ENCODE assay signal across 9 mouse cellular contexts in the genomic region with DNA sequence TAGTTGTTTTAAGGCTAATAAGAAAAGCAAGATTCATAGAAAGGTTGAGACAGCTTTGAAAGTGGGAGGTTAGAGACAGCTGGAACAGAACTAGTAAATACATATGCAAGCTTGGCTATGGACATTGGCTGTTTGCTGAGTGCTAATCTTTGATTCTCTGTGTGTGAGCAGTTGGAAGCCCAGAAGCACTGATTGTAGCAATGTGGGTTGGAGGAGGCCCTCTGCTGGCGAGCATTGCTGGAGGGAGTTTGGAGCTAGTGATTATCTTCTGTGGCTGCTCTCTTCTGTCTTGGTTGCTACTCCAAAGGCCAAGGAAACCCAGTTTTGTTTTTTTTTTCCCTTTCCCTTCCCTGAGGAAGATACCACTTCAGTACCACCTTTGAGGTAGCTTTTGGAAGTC. TPM values are rescaled to one million over a fixed set of nuclear protein-coding genes. Genes with fewer than 3 reads are reported as not detected.
A peak's percentile ranks its signal among the peaks of the same experiment; 100 is the strongest.
DNase-seq lines count a peak whose midpoint lies in the region; ATAC-seq lines count a peak whose summit lies in the region.
"Had no signal": no experiment of that assay in that cellular context is flagged by ENCODE, and none has a peak within 500 bp of the region (broad histone marks: within the 10 kb centered on the region; RNA-seq: fewer than 3 reads in every experiment).

No protein-coding gene starts in this region.

- H3K4me2 ChIP-seq in neural tube, embryonic 13.5 days = no peak overlapping the region
- H3K4me2 ChIP-seq: heart, embryonic 13.5 days had no signal

- H3K27ac ChIP-seq in neural tube, embryonic 13.5 days (replicated peaks) = peak overlapping the region; percentile 70; the same call in 1 of the 2 replicates
- H3K27ac ChIP-seq in embryonic facial prominence, embryonic 10.5 days (replicated peaks) = no peak overlapping the region
- H3K27ac ChIP-seq: heart, embryonic 13.5 days had no signal

- peaks cover 18% of the 10 kb centered on the region for H3K4me1 ChIP-seq in neural tube, embryonic 13.5 days (replicated peaks)
- H3K4me1 ChIP-seq in embryonic facial prominence, embryonic 10.5 days = peaks cover 18% of the 10 kb centered on the region

- 43% methylated on average over 1 of the region's 1 CpGs for WGBS in neural tube, embryonic 13.5 days
- 36% methylated on average over 1 of the region's 1 CpGs for WGBS in embryonic facial prominence, embryonic 10.5 days

- H3K27me3 ChIP-seq in neural tube, embryonic 13.5 days = no peaks in the 10 kb centered on the region
- H3K27me3 ChIP-seq in embryonic facial prominence, embryonic 10.5 days (replicated peaks; ENCODE audit: low read depth, poor library complexity, severe bottlenecking) = no peaks in the 10 kb centered on the region
- H3K27me3 ChIP-seq: heart, embryonic 13.5 days had no signal

- ATAC-seq in CD4-positive, CD25-positive, alpha-beta regulatory T cell, adult 4 months = no peak
- ATAC-seq in neural tube, embryonic 13.5 days (ENCODE audit: low read depth) = no peak

- H3K4me3 ChIP-seq in neural tube, embryonic 13.5 days = no peak overlapping the region
- no peak overlapping the region for H3K4me3 ChIP-seq in embryonic facial prominence, embryonic 10.5 days
- H3K4me3 ChIP-seq: heart, embryonic 13.5 days had no signal

- no peaks in the 10 kb centered on the region for H3K9me3 ChIP-seq in neural tube, embryonic 13.5 days
- H3K9me3 ChIP-seq in embryonic facial prominence, embryonic 10.5 days = no peaks in the 10 kb centered on the region
- H3K9me3 ChIP-seq: heart, embryonic 13.5 days had no signal

- no peaks in the 10 kb centered on the region for H3K36me3 ChIP-seq in neural tube, embryonic 13.5 days
- peaks cover 10% of the 10 kb centered on the region for H3K36me3 ChIP-seq in embryonic facial prominence, embryonic 10.5 days (replicated peaks)

- no peak overlapping the region for H3K9ac ChIP-seq in neural tube, embryonic 13.5 days
- H3K9ac ChIP-seq: heart, embryonic 13.5 days had no signal

- DNase-seq in CD4-positive, CD25-positive, alpha-beta regulatory T cell, adult 2 months (ENCODE audit: low read depth, low spot score) = peak; percentile 62
- DNase-seq in neural tube, embryonic 10.5 days (ENCODE audit: extremely low spot score, low spot score) = no peak
- DNase-seq in embryonic facial prominence, embryonic 10.5 days (ENCODE audit: low spot score) = peak; percentile 14
- DNase-seq in layer of hippocampus, adult 18-20 months (ENCODE audit: low spot score in 2 of 2) = peak; percentile 23 to 69
- DNase-seq in lung, postnatal 25 days (ENCODE audit: low spot score) = peak; percentile 39
- DNase-seq in telencephalon, adult 2 months (ENCODE audit: low read depth, low spot score) = peak; percentile 28

RNA-seq across cellular contexts. Expression of gene a, which starts 26.6 kb away (rescaled TPM):
- polyA plus RNA-seq in CD4-positive, CD25-positive, alpha-beta regulatory T cell, adult 4 months (2017; shearing (Covaris generic)) = not detected
- polyA plus RNA-seq in neural tube, embryonic 13.5 days (2015; fragmentation: Nextera tagmentation; extraction: Ambion mirVana) = 1.6 TPM in 1 of 2 replicates, not detected in the other
- polyA plus RNA-seq in embryonic facial prominence, embryonic 10.5 days (2016; fragmentation: Nextera tagmentation; extraction: Ambion mirVana) = 1.5 and 2.3 TPM in 2 replicates
- not detected for total RNA-seq in layer of hippocampus, adult 18-20 months (2021)

RNA-seq across cellular contexts. Expression of gene Raly, which starts 26.9 kb away (rescaled TPM):
- polyA plus RNA-seq in CD4-positive, CD25-positive, alpha-beta regulatory T cell, adult 4 months (2017; shearing (Covaris generic)) = 1 to 10 TPM; 8.0 to 8.6 TPM
- polyA plus RNA-seq in neural tube, embryonic 13.5 days (2015; fragmentation: Nextera tagmentation; extraction: Ambion mirVana) = 27.0 and 28.3 TPM in 2 replicates
- polyA plus RNA-seq in embryonic facial prominence, embryonic 10.5 days (2016; fragmentation: Nextera tagmentation; extraction: Ambion mirVana) = 52.8 and 53.1 TPM in 2 replicates
- 10 to 100 TPM; 67.1 to 73.5 TPM for total RNA-seq in layer of hippocampus, adult 18-20 months (2021)

RNA-seq across cellular contexts. Expression of gene Gm14214, which starts 48.0 kb away (rescaled TPM):
- polyA plus RNA-seq in CD4-positive, CD25-positive, alpha-beta regulatory T cell, adult 4 months (2017; shearing (Covaris generic)) = not detected
- not detected in 2 replicates for polyA plus RNA-seq in neural tube, embryonic 13.5 days (2015; fragmentation: Nextera tagmentation; extraction: Ambion mirVana)
- not detected in 2 replicates for polyA plus RNA-seq in embryonic facial prominence, embryonic 10.5 days (2016; fragmentation: Nextera tagmentation; extraction: Ambion mirVana)
- not detected for total RNA-seq in layer of hippocampus, adult 18-20 months (2021)
- polyA plus RNA-seq: heart, embryonic 13.5 days had no signal
